In genomic region chr5:119480191-119481190, GRCm38 (mm10) we compare ENCODE assay signal across 8 mouse cellular contexts.
A peak's percentile ranks its signal among the peaks of the same experiment; 100 is the strongest.
DNase-seq lines count a peak whose midpoint lies in the region; ATAC-seq and TF ChIP-seq lines count a peak whose summit lies in the region.

No protein-coding gene starts in this region.

- no peak overlapping the region for H3K9ac ChIP-seq in kidney, postnatal 0 days (ENCODE audit: low read depth, low read length)
- H3K9ac ChIP-seq in intestine, embryonic 16.5 days (ENCODE audit: low read depth, low read length) = no peak overlapping the region
- H3K9ac ChIP-seq in forebrain, embryonic 11.5 days (ENCODE audit: low read length) = no peak overlapping the region

- H3K27ac ChIP-seq in kidney, postnatal 0 days = no peak overlapping the region
- H3K27ac ChIP-seq in intestine, embryonic 16.5 days (ENCODE audit: low read length) = no peak overlapping the region
- no peak overlapping the region for H3K27ac ChIP-seq in forebrain, embryonic 11.5 days (ENCODE audit: low read depth, low read length)

- ATAC-seq in kidney, postnatal 0 days (replicated peaks; ENCODE audit: low FRiP score, low read depth) = no peak; the same call in 1 of the 2 replicates
- ATAC-seq in intestine, embryonic 16.5 days = peak; percentile 63
- ATAC-seq in forebrain, embryonic 11.5 days (replicated peaks; ENCODE audit: low FRiP score) = no peak

- no peak overlapping the region for H3K4me3 ChIP-seq in kidney, postnatal 0 days (replicated peaks; ENCODE audit: low read depth, low read length)
- H3K4me3 ChIP-seq in intestine, embryonic 16.5 days (ENCODE audit: low read length) = no peak overlapping the region
- no peak overlapping the region for H3K4me3 ChIP-seq in forebrain, embryonic 11.5 days (ENCODE audit: low read depth, low read length)

- H3K4me1 ChIP-seq in kidney, postnatal 0 days (replicated peaks; ENCODE audit: insufficient read depth, low read length) = no peaks in the 10 kb centered on the region
- H3K4me1 ChIP-seq in intestine, embryonic 16.5 days (ENCODE audit: control insufficient read depth, insufficient read depth, low read length) = peaks cover 8% of the 10 kb centered on the region; the same call in 1 of the 2 replicates
- 0 out of 2 replicates have a peak, but pooled peaks cover 2% of the 10 kb centered on the region for H3K4me1 ChIP-seq in forebrain, embryonic 11.5 days (replicated peaks; ENCODE audit: control insufficient read depth, insufficient read depth, low read length)

- TF ChIP-seq CTCF in kidney, postnatal 0 days (IDR thresholded peaks at IDR 0.05; ENCODE audit: low read depth) = no peak

- no peaks in the 10 kb centered on the region for H3K27me3 ChIP-seq in kidney, postnatal 0 days (ENCODE audit: insufficient read depth, low read length)
- no peaks in the 10 kb centered on the region for H3K27me3 ChIP-seq in intestine, embryonic 16.5 days (replicated peaks; ENCODE audit: control insufficient read depth, insufficient read depth, low read length)
- H3K27me3 ChIP-seq in forebrain, embryonic 11.5 days (ENCODE audit: control insufficient read depth, insufficient read depth, low read length) = no peaks in the 10 kb centered on the region

- H3K4me2 ChIP-seq in kidney, postnatal 0 days (ENCODE audit: low read length) = no peak overlapping the region
- no peak overlapping the region for H3K4me2 ChIP-seq in intestine, embryonic 16.5 days (ENCODE audit: low read depth, low read length)
- no peak overlapping the region for H3K4me2 ChIP-seq in forebrain, embryonic 11.5 days (ENCODE audit: low read depth, low read length, severe bottlenecking)

- H3K9me3 ChIP-seq in kidney, postnatal 0 days (replicated peaks; ENCODE audit: low read length) = no peaks in the 10 kb centered on the region
- H3K9me3 ChIP-seq in intestine, embryonic 16.5 days (ENCODE audit: control insufficient read depth, low read length) = no peaks in the 10 kb centered on the region
- H3K9me3 ChIP-seq in forebrain, embryonic 11.5 days (ENCODE audit: control insufficient read depth, low read length) = no peaks in the 10 kb centered on the region

- DNase-seq in kidney, postnatal 0 days (ENCODE audit: low spot score) = peak; percentile 83
- no peak for DNase-seq in kidney, adult 9 months
- peak; percentile 51 for DNase-seq in embryo, embryonic 11 days
- peak; percentile 39 for DNase-seq in mesoderm, embryonic 11.5 days (ENCODE audit: low read depth, low spot score)
- DNase-seq in heart, postnatal 36 days = no peak
- no peak for DNase-seq in spleen, postnatal 10 days (ENCODE audit: low spot score in 2 of 2)
- DNase-seq in forebrain, embryonic 11.5 days (ENCODE audit: low spot score) = no peak

- H3K36me3 ChIP-seq in kidney, postnatal 0 days (ENCODE audit: insufficient read depth, low read length) = no peaks in the 10 kb centered on the region
- no peaks in the 10 kb centered on the region for H3K36me3 ChIP-seq in intestine, embryonic 16.5 days (ENCODE audit: control insufficient read depth, insufficient read depth, low read length)
- no peaks in the 10 kb centered on the region for H3K36me3 ChIP-seq in forebrain, embryonic 11.5 days (ENCODE audit: control insufficient read depth, insufficient read depth, low read length)

- intact Hi-C loops in heart, postnatal 36 days (cut with DNase I) = no loop called here

- WGBS in kidney, postnatal 0 days = 24% methylated on average over 28 of the region's 28 CpGs
- 38% methylated on average over 28 of the region's 28 CpGs for WGBS in intestine, embryonic 16.5 days
- WGBS in forebrain, embryonic 11.5 days = 61% methylated on average over 28 of the region's 28 CpGs

Comparison
In these comparisons a context has a peak if more than half of its experiments do, and no peak if none do; other contexts are left out.
1. DNase-seq: peak in kidney, postnatal 0 days (single experiment), embryo, embryonic 11 days (single experiment) and mesoderm, embryonic 11.5 days (single experiment); none in kidney, adult 9 months (single experiment), heart, postnatal 36 days (0 of 2), spleen, postnatal 10 days (0 of 2) and forebrain, embryonic 11.5 days (single experiment).